ENCODE assay signal across 7 mouse cellular contexts in the genomic region with DNA sequence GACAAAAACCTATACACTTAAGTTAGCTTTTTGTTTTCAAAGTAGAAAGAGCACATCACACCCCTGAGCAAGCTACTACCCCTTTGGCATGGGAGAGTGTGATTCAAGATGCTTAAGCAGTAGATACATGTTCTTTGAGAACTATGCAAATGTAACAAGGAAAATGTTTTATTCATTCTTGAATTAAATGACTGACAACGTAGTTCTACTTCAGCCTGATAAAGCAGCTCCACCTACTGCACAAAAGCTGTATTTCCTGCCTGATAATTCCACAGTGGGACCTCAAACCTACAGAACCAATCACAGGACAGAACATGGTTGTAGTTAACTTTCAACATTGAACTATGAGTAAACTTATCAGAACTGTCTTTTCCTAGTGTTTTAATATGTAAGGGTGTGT.
DNase-seq lines count a peak whose midpoint lies in the region; ATAC-seq and TF ChIP-seq lines count a peak whose summit lies in the region.

No protein-coding gene starts in this region.

- DNase-seq in kidney, adult 2 months, result peak; percentile 49
- peak; percentile 21 for DNase-seq in Muller cell, postnatal 12 days (ENCODE audit: inconsistent ontology term)
- DNase-seq in cerebellum, postnatal 36 days, result peak; percentile 21 to 46
- DNase-seq in layer of hippocampus, adult 11-12 months (ENCODE audit: low spot score), result peak; percentile 49
- DNase-seq in urinary bladder, postnatal 4 days (ENCODE audit: low spot score in 2 of 2), result no peak

- no peak overlapping the region for H3K27ac ChIP-seq in kidney, adult 2 months (ENCODE audit: insufficient read depth, low read depth, low read length)
- no peak overlapping the region for H3K27ac ChIP-seq in kidney, embryonic 15.5 days
- no peak overlapping the region for H3K27ac ChIP-seq in midbrain, embryonic 16.5 days (ENCODE audit: low read length)

- no peak for TF ChIP-seq CTCF in kidney, adult 2 months (conservative IDR thresholded peaks at IDR 0.05; ENCODE audit: insufficient read depth, insufficient read length, low read depth, low read length)

- H3K4me3 ChIP-seq in kidney, adult 2 months (ENCODE audit: insufficient read depth, low read depth, low read length), result no peak overlapping the region
- no peak overlapping the region for H3K4me3 ChIP-seq in kidney, embryonic 15.5 days (replicated peaks)
- no peak overlapping the region for H3K4me3 ChIP-seq in midbrain, embryonic 16.5 days (ENCODE audit: low read depth, low read length)

- TF ChIP-seq POLR2A in kidney, adult 2 months (IDR thresholded peaks at IDR 0.05; ENCODE audit: low read depth, low read length), result no peak

- H3K9ac ChIP-seq in kidney, embryonic 15.5 days, result no peak overlapping the region
- H3K9ac ChIP-seq in midbrain, embryonic 16.5 days (ENCODE audit: low read depth, low read length), result no peak overlapping the region

- H3K9me3 ChIP-seq in kidney, embryonic 15.5 days (replicated peaks), result no peaks in the 10 kb centered on the region
- H3K9me3 ChIP-seq in midbrain, embryonic 16.5 days (replicated peaks; ENCODE audit: control insufficient read depth, low read length, poor library complexity, severe bottlenecking), result no peaks in the 10 kb centered on the region

- WGBS in kidney, adult 2 months, result 9% methylated on average over 1 of the region's 1 CpGs
- WGBS in kidney, embryonic 15.5 days, result 26% methylated on average over 1 of the region's 1 CpGs
- WGBS in midbrain, embryonic 16.5 days, result 11% methylated on average over 1 of the region's 1 CpGs

- no peak overlapping the region for H3K4me2 ChIP-seq in kidney, embryonic 15.5 days
- no peak overlapping the region for H3K4me2 ChIP-seq in midbrain, embryonic 16.5 days (ENCODE audit: low read length)

- H3K4me1 ChIP-seq in kidney, adult 2 months (ENCODE audit: control insufficient read depth, insufficient read depth, low read length), result peaks cover 3% of the 10 kb centered on the region; the same call in 1 of the 2 replicates
- no peaks in the 10 kb centered on the region; the same call in 1 of the 2 replicates for H3K4me1 ChIP-seq in kidney, embryonic 15.5 days
- H3K4me1 ChIP-seq in midbrain, embryonic 16.5 days (ENCODE audit: control insufficient read depth, insufficient read depth, low read length), result peaks cover 4% of the 10 kb centered on the region; the same call in 1 of the 2 replicates

- no peaks in the 10 kb centered on the region for H3K36me3 ChIP-seq in kidney, adult 2 months (ENCODE audit: control insufficient read depth, insufficient read depth, low read length)
- H3K36me3 ChIP-seq in kidney, embryonic 15.5 days, result no peaks in the 10 kb centered on the region
- no peaks in the 10 kb centered on the region for H3K36me3 ChIP-seq in midbrain, embryonic 16.5 days (ENCODE audit: control insufficient read depth, insufficient read depth, low read length)

- no peak for ATAC-seq in kidney, embryonic 15.5 days (replicated peaks; ENCODE audit: low FRiP score)
- ATAC-seq in midbrain, embryonic 16.5 days, result peak; percentile 69

- no peaks in the 10 kb centered on the region; the same call in 1 of the 2 replicates for H3K27me3 ChIP-seq in kidney, adult 2 months (replicated peaks; ENCODE audit: control insufficient read depth, insufficient read depth, low read length)
- H3K27me3 ChIP-seq in kidney, embryonic 15.5 days, result no peaks in the 10 kb centered on the region
- no peaks in the 10 kb centered on the region for H3K27me3 ChIP-seq in midbrain, embryonic 16.5 days (ENCODE audit: control insufficient read depth, insufficient read depth, low read depth, low read length)

Comparison
In these comparisons a context has a peak if more than half of its experiments do, and no peak if none do; other contexts are left out.
1. DNase-seq: peak in kidney, adult 2 months (single experiment), Muller cell, postnatal 12 days (single experiment), cerebellum, postnatal 36 days (2 of 2) and layer of hippocampus, adult 11-12 months (single experiment); none in urinary bladder, postnatal 4 days (0 of 2).